Mouse (Mus musculus) heart, postnatal 0 days (tissue): Measurements from ENCODE around the gene Mmp28.

Experiments
- CTCF ChIP-seq: IDR thresholded peaks from 2 replicates; pipeline ENCODE4 v1.5.1; 2016; ENCODE audit warnings: antibody characterized with exemption, control low read depth, low read depth
- EP300 ChIP-seq: IDR thresholded peaks from 2 replicates; pipeline ENCODE4 v1.6.1; 2016; ENCODE audit warnings: antibody characterized with exemption, low read depth

- TF ChIP-seq EP300 (no peak), CTCF (no peak)
These were observed 17.9 kb downstream of the Mmp28 start for GRCm38 (mm10) chr11:83445001-83445400.
